Mouse (Mus musculus): ENCODE data around the gene Xpc.

Gene Xpc

DNA sequence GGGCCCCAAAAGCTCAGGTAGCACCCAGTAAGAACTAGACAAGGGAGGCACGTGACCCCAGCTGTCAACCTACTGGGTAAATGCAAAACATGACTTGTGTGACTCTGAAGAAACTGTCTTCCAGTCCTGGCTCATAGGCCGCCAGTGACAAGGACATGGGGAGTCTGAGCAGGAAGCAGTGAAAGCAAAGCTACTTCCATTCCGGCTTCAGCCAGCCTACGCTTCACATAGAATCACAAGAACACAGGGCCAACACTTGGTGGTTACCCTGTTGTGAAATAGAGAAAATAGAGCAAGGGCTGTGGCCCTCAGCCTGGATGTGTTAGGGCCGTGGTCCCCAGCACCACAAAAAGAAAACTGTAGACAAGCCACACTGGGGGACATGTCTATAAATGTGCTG lies 7.1 kb upstream of the Xpc start:
- DNase-seq, result no peak

DNA sequence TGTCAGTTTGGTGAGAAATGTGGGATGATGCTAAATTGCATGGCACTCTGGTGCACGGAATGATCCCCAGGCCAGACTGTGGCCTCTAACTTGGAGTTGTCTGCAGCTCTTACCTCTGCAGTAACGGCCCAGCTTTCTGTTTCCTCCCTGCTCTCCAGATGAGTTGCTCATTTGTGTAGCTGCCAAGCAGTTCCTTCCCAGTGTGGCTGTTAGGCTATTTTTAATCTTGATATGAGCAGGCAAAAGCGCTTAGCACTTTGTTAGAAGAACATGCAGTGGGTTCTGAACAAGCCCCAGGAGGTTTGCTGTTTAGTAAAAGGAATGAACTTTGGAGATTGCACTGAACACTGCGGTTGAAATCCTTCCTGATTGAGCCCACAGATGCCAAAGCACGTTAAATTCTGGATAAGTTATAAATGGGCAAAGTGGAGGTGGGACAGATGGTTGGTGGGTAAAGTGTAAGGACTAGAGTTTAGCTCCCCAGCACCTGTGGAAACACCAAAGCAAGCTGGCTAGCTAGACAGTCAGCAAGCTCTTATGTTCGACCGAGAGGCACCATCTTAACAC lies 2.8 kb upstream of the Xpc start:
- no peak for DNase-seq

DNA sequence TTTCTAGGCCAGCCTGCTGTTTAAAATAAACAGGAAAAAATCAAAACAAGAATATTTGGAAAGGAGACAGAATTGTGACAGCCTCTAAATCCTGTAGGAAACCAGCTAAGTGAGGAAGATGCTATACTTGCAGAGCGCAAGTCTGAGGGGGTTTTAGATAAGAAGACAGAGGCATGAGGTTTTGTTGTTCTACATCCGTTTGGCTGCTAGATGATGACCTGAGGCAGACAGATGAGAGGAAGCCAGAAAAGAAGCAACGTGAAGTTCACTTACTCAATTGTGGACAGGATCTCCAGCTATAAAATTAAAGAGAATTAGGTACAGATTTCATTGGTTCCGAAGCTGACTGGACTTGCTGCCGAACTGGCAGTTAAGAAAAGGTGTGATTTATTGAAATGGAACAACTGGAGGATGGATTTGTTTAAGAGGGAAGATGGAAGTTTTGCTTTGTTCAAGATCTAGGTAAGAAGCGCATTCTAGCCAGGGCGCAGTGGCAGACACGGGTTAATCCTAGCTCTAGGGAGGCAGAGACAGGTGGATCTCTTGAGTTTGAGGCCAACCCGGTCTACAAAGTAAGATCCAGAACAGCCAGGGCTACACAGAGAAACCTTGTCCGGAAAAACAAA lies 838 bp downstream of the Xpc start:
- DNase-seq, result no peak

DNA sequence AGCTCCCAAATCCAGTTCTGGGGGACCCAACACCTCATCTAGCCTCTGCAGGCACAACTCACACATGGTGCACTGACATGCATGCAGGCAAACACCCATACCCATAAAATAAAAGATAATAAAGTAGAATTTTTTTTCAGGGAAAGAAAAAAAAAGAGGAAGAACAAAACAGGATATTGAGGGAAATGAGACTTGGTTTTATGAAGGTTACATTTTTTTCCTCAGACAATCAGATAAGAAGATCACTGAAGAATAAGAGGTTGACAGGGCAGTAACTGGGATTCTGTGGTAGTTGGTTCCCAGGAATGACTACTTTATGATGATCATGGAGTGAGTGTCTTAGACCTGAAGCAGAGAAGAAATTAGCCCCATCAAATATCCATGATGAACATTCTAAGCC lies 1.6 kb downstream of the Xpc start:
- no peak for DNase-seq

DNA sequence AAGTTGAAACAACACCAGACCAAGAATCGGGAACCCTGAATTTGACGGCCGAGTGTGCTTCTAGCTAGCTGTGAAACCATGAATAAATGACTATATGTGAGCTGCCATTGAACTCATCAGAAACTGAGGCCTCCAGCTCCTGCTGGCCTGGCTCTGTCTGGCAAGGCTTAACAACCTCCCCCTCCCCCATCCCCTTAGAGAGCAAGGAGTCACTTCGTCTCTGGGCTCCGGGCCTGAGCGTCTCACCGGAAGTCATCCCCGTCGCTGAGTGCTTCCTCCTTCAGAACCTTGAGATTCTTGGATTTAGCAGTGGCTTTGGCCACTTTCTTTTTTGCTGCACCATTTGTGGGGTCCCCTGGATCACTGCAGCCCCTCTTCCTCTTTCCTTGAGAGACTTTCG lies 5.5 kb downstream of the Xpc start:
- no peak for DNase-seq

DNA sequence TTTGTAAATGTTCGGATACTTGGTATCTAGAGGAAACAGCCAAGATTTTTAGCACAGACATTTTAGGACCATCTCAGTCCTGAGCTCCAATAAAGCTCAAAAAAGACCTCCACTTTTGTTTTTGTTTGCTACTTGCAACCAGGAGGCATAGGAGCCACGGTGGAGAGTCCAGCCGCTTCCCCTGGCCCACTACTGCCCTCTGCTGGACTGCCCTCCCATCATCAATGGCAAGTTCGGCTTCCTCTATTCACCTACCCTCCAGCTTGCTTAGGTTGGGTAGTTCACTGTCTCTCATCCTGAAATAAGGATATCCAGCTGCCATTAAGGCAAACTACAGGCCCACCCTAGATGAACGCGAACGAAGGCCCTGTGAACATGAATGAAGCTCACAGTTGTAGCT lies 6.4 kb downstream of the Xpc start:
- peak; percentile 47 for DNase-seq

DNA sequence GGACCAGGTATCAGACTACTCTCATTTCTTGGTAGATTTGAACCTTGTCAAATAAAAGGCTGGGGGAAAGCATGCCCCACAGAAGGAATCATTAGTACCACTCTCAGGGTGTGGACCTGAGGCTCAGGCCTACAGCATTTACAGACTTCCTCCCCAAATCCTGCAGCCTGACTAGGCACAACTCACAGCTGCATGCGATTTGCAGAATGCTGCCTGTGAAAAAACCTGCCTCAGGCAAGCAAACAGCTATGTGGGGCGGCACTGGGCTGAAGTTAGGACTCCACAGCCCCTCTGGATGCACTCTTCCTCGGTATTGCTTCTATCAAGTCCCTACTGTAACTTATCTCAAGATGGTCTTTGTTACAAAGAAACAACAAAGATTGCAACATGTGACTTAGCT lies 7.6 kb downstream of the Xpc start:
- DNase-seq, result no peak

DNA sequence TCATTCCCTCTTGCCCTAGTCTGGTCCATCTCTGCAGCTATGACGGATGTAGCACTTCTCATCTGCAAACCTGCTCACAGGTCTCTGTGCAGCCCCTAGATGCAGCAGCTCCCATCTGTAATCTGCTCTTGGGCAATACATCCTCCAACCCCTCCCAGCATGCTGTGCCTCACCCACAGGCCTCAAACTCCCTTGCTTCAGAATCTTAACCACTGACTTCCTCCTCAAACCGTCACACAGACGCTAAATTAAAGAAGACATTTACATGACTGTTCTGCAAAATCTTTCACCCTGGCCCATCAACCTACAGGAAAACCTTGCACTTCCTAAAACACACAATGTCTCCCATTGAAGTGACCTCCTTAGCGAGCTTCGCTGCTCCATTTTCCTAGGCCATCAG lies 9.7 kb downstream of the Xpc start:
- DNase-seq, result no peak

DNA sequence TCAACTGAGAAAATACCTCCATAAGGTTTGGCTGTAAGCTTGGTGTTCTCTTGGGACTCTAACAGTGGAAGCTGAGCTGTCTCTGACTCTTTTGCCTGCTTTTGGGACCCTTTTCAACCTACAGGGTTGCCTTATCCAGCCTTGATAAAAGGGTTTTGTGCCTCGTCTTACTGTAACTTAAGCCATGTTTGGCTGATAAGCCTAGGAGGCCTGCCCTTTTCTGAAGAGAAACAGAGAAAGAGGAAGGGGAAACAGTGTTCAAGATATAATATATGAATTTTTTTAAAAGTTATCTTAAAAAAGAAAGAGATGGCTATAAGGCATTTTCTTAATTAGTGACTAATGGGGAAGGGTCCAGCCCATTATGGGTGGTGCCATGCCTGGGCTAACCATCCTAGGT lies 12.4 kb downstream of the Xpc start:
- DNase-seq, result no peak

DNA sequence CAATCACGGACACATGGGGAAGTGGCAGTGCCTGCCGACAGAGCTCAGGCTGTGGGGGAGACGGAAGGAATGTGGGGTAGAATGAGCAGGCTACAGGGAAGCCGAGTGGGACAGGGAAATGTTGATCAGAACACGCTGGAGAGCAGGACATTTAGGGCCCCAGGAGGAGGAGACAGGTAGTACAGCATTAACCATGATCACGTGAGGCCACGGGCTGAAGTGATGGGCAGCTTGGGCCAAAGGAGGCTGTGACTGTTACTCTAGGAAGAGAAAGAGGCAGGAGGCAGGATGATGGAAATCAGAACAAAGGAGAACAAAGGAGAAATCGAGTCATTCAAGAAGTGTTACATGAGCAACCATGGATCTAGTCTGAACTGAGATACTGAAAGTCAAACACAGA lies 21.2 kb downstream of the Xpc start:
- DNase-seq, result no peak

DNA sequence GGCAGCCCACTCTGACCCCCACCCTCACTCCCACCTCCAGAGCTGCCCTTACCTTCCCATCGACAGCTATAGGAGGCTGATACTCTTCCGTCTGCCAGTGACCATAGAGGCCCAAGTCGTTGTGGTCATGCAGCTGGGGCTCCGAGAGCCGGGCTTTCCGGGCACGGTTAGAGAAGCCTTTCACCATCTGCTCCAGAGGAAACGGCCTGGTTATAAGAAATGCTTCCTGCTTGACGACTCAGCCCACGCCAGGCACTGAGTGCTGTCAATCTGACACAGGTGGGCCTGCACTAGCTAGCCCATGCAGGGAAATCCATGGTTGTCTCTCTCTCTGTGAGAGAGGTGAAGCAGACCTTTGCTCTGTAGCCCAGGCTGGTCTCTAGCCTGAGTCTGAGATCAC lies 22.6 kb downstream of the Xpc start:
- DNase-seq, result no peak

DNA sequence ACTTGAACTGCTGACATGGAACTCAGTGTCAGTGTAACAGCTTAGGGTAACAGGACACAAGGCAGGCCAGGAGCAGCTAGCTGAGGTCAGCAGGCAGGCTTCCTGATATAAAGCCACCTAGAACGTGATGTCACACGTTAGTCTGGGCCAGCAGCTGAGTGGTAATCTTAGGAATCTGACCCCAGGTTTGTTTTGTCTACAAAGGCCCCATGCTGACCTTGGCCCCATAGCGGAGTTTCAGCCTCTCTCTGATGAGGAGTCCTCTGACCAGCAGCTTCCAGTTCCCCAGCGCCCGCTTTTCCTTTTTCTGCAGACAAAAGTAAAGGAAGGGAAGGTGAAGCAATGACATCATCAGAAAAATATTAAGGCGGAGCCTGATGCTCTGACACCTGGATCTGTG lies 24.7 kb downstream of the Xpc start:
- DNase-seq, result no peak

DNA sequence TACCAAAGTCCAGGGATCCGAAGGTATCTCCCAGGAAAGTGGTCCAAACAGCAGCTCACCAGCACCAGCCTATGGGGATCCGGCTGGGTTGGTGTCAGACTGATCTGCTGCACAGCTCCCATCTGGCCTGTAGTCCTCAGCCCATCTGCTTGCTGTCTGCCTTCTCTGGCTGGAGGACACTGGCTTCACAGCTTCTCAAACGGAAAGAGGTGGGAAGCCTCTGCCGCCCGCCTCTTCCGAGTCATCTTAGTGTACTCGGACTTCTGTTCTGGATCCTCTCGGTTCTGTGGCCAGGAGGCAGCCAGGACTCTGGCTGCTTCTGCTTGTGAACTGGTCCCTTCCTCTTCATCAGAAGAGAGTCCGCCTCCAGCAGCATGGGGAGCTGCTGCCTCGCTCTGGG lies 25.8 kb downstream of the Xpc start:
- no peak for DNase-seq

DNA sequence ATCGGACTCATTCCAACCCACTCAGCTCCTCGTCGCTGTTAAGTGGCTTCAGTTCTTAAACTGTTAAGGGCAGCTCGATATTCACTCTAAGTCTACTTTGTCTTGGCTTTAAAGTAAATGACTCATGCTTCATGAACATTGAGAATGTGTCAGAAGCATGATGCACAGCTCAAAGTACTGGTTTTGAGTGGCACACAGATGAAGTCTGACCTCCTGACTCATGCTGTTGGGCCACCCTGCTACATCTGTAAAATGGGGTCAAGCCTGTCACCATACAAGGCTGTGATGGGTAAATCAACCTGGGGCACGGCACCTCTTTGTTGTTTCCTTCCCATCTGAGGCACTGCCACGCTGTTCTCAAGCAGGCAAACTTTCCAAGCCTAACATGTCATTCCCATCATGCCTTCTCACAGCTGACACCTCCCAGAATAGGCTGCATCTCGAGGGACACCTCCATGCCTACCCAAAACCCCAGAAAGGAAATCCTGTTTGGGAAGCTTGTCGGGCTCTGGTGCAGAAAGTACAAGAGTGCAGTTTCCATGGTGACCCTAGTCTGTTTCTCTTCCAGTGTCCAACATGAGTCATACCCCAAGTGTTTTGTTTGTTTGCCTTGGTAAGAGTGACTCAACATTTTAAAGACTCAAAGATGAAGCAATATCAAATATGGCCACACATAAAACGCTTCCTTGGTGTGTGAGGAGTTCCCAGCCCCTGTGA lies 27.0 kb downstream of the Xpc start:
- no peak for DNase-seq

DNA sequence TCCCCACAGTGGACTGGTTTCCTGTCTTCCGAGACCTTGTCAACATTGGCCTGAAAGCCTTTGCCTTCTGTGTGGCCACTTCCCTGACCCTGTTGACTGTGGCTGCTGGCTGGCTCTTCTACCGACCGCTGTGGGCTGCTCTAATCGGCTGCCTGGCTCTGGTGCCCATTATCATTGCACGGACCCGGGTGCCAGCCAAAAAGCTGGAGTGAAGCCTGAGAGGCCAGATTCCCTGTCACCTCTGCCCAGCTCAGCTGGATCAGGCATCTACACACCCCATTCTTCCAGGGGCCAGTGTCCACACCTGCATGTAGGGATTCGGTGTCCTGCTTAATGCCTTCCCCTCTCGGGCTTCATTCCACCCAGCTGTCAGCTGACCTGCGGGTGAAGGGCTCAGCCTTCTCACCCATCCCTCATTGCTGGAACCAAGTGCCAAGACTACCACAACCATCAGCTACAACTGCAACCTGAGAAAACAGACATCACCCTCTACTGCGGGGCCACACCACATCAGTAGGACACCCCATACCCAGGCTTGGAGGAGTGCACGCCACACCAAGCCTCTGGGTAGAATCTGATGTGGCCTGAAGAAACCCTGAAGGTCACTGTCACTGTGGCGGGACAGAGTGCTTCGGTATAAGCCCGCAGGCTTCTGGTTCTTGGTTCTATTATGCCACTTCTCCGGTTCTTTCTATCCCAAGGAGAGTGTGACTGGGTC lies 28.8 kb downstream of the Xpc start:
- no peak for DNase-seq

DNA sequence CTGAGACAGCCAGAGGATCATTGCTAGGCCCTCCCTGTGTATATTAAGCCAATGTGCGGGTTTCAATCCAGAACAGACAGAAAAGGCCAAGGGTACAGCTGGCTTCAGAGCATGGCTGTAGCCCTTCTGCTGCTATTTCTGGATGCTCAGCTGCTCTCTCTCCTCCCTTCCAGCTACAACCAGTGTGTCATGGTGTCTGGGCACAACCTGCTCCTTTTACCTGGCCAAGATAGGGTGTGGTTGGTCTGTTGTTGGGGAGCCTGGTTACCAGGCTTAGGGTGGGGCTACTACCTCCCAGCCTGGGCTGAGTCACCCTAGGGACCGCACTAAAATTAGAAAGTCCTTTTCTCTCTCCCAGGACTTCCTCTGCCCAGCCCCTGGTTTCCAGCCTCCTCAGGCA lies 32.3 kb downstream of the Xpc start:
- DNase-seq, result no peak

DNA sequence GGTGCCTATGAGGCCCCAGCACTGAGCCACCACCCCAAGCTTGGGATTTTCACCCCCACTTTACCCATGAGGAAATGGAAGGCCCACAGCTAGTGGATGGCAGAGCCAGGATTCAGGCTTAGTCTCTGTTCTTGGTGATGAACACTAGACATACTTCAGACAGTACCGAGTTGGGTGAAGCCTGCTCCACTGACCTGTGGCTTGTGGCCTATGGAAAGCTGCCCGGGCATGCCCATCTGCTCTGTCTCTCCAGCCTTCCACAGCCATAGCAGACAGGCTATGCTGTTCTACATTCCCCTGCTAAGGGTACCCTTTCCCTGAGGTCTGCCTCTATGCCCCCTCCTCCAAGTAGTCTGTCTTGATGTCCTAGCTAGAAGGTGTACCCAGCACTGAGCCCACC lies 39.1 kb downstream of the Xpc start:
- DNase-seq, result no peak

DNA sequence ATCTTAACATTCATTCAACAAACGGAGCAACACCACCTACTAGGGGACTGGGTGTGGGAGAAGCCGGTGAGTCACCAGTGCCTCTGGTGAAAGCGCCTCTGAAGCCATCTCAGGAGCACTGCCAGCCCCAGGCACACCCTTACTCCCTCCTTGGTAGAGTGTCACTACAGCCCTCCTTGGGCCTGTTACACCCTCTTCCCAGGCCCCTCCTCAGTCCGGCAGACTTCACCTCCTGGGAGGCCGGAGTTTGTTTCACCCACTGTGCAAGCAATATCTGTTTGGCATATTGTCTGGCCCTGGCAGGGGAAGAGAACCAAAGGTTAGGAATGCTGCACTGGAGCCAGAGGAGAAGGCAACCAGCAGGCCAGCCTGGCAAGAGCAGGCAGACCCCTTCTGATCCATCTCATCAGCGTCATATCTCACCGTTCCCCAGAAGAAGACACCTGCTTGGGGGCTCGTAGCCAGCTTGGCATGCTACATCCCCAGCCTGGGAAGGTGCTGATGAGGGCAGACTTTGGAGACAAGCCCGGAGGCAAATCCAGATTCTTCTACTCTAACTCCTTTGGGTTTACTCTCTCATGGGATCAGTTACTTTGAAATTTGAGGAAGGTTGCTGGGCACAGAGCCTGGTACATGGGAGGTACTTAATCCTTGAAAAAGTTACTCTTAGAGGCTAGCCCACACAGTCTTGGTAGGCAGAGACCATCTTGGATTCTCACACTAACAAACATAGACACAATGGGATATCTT lies 41.1 kb downstream of the Xpc start:
- DNase-seq, result no peak

DNA sequence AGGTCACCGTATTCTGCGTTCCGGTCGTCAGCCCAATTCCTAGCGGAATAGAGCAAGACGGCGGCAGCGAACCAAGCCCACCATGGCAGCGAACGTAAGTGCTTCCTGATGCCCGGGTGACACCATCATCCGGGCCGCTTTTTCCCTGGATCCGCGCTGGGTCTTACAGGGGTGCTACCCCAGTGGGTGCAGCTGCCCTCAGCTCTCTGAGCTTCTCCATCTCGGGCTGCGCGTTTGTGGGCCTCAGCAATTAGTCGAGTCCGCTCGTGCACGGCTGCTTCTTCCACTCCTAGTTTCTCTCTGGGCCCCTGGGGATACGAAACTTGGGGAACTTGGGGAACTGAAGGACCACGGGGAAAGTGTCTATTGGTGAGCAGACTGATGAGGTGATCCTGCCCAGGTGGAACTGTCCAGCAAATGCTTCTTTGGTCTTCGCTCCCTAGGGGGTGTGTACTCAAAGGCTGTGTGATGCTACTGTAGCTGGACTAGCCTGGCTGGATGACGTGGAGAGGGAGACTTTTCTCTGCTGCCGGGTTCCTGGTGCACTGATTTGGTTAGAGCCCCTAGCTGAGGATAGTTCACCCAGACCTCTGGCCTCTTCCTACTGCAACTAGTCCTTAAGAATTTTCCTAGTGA lies 41.8 kb downstream of the Xpc start:
- DNase-seq, result no peak

DNA sequence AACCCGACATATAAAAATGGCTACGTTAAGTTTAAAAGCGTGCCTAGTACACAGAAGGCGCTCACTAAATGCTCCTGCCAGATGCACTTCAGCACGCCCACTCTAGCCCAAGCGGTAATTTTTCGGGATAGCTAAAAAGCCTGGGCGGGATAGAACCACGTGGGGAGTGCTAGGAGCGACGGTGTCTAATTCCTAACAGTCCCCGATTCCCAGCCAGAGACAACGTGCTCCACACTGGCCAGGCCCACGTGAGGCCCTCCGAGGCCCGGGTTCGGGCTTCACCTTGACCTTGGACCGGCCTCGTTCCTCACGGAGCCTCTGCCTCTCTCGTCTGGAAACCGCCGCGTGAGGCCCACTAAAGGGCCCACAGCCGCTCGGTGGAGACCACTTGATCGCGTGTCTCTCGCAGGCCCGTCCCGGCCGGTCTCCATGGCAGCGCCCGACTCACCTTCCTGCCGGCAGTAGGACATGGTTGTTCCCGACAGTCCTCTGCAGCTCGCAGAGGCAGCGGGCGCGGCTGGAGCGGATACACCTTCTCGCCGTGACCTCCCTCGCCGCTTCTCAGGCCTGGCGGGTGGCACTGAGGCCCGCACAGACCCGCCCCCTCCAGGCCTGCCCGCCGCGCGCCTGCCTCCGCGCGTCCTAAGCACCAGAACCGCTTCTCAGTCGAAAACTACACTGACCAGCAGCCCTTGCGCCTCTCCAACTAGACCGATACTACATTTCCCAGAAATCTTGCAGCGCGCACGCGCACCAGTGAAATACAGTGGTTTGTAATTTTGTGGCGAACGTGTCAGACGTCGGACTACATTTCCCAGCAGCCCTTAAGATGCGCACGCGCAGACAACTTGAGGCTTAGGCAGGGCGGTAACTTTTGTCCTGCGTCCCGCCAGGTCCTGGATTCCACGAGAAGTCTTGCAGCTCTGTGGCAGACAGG lies 42.6 kb downstream of the Xpc start, which contains the start of the genes Chchd4 and Tmem43:
Gene Chchd4 (minus strand): TSS at position 679 of the 937 bp plus-strand sequence.
Gene Tmem43 (plus strand): TSS at position 836 of the 937 bp plus-strand sequence.
- peak; percentile 100 for DNase-seq

DNA sequence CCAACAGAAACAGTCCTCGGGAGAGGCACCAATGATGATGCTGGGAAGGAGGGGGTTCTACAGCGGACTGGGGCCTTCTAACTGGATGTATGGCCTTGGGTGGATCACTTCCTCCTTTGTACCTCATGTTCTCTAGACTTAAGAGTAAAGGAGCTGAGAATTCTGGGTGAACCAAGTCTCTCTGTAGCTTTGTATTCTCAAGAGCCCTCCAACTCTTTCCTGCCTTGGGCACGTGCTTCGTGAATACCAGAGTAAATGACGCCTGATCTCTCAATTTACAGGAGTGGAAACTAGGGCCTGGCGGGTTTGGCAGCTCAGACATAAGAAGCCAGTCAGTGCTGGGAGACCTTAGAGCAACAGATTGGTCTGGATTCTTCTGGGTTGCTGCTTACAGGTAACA lies 43.4 kb downstream of the Xpc start:
- DNase-seq, result peak; percentile 31

All from kidney, adult 11 months (tissue).